Mouse (Mus musculus): ENCODE data around the gene Ramp1. TPM values are rescaled to one million over a fixed set of nuclear protein-coding genes. Genes with fewer than 3 reads are reported as not detected.

The Ramp1 gene
- total RNA-seq (2021): 10 to 100 TPM in 1 of 2 experiments, 1 to 10 TPM in 1; 7.7 to 10.1 TPM

- DNase-seq (ENCODE audit: low spot score): no peak
- intact Hi-C loops (cut with DNase I): loop anchor here (1.0 to 2.0 kb wide), 2 partner anchors 29 to 59 kb away; no protein-coding TSS in a partner anchor
Observed at GRCm38 (mm10) chr1:91179533-91180173, at the start of gene Ramp1. Ramp1 (plus strand) TSS chr1:91179822.

GRCm38 (mm10) chr1:91137036-91137435 is 42.6 kb upstream of the Ramp1 start:
- intact Hi-C loops (cut with DNase I): no loop called here
- no peak for DNase-seq (ENCODE audit: low spot score)

- intact Hi-C loops (cut with DNase I): no loop called here
- DNase-seq (ENCODE audit: low spot score): no peak
Observed at GRCm38 (mm10) chr1:91144813-91145212, 34.8 kb upstream of the Ramp1 start, which contains the start of gene Rbm44. Rbm44 (plus strand) TSS chr1:91145089.

DNA sequence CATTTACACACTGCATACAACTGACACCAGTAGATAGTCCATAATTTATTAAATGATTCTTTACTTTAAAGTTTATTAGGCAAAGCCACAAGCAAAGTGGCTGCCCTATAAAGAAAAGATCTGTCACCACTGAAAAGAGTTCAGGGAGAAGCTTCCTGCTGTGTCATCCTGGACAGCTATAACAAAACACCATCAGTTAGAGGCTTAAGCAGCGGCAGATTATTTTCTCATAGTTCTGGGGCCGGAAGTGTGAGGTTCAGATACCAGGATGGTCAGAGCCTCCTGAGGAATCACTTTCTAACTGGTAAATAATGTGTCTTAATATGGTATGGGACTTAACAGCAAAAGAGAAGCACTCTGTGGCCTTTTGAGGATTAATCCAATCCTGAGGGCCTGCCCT is 28.1 kb upstream of the Ramp1 start:
- intact Hi-C loops (cut with DNase I): no loop called here

DNA sequence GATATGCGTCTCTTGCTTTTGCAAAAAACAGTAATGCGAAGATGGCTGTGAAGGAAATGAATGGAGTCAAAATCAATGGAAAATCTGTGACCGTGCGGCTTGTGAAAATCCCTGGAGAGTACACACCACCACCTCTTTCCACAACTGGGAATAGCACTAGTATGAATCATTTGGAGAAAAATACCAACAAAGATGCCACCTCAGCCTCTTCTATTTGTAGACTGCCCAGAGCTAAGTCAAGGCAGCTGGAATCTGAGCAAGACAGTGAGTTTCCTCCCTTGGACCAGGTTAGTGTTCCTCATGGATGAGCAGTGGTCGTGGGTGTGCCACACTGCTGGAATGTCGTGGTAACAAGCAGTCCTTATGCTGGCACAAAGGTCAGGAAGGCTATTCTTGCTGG is 12.8 kb upstream of the Ramp1 start:
- intact Hi-C loops (cut with DNase I): no loop called here
- no peak for DNase-seq (ENCODE audit: low spot score)

More for the DNA sequence above, 28.1 kb upstream of the Ramp1 start:
- DNase-seq (ENCODE audit: low spot score): no peak

- DNase-seq (ENCODE audit: low spot score): no peak
- intact Hi-C loops (cut with DNase I): no loop called here
Observed at GRCm38 (mm10) chr1:91169157-91169556, 10.5 kb upstream of the Ramp1 start.

DNA sequence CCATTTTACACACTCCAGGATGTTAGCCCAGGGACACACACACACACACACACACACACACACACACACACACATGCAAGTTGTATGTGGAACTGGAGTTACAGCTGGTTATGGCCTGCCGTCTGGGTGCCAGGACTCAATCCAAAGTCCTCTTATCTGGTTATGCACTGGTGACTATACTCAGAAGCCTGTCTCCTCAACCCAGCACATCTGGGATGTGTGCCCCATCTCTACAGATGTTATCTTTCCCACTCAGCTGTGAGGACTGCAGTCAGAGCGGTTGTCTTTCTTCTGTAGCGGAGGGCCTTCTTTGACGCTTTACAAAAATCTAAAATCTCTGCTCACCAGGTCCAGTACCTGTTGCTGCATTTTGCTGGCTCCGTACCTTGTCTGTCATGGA is 4.8 kb upstream of the Ramp1 start:
- DNase-seq (ENCODE audit: low spot score): no peak
- intact Hi-C loops (cut with DNase I): no loop called here

DNA sequence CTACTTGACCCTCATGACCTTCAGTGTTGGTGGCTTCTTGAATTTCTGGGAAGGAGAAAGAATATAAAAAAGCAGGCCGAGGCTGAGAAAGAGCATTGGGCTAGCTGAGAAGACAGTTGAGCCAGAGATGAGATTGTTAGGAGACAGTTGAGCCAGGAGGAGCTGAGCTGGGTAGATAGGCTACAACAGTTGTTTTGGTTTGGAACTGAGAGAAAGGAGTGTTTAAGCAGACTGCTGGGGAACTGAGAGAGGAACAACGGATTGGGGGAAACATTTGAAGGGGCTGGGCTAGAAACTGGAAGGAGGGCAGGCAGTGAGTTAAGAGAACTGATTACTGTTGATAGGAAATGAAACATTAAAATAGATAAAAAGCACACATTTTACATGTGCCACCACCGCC is 3.6 kb upstream of the Ramp1 start:
- intact Hi-C loops (cut with DNase I): no loop called here
- no peak for DNase-seq (ENCODE audit: low spot score)

GRCm38 (mm10) chr1:91176871-91177270 is 2.8 kb upstream of the Ramp1 start:
- no peak for DNase-seq (ENCODE audit: low spot score)
- intact Hi-C loops (cut with DNase I): no loop called here

DNA sequence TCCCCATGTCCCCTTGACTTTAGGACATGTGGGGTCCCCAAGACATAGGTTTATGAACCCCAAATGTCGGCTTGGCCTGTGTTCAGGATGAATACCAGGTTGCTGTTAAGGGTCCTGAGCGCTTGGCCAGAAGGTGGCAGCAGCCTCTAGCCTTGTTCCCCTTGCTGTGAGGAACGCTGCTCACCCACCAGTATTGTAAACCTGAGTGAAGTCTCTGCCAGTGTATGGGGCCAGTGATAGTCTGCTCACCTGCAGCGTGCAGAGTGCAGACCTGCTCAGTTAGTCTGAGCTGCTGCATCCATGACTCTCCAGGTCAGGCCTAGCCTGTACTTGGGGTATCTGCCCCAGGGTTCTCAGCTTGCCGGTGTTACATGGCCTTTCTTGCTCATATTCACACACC is 536 bp upstream of the Ramp1 start:
- intact Hi-C loops (cut with DNase I): loop anchor here (1.0 kb wide), 1 partner anchor 59 kb away; no protein-coding TSS in a partner anchor
- DNase-seq (ENCODE audit: low spot score): peak; percentile 33

- no peak for DNase-seq (ENCODE audit: low spot score)
- intact Hi-C loops (cut with DNase I): loop anchor here (2.0 kb wide), 1 partner anchor 29 kb away; no protein-coding TSS in a partner anchor
Observed at GRCm38 (mm10) chr1:91180174-91180565, 548 bp downstream of the Ramp1 start.

- DNase-seq (ENCODE audit: low spot score): no peak
- intact Hi-C loops (cut with DNase I): loop anchor here (2.0 kb wide), 1 partner anchor 28 kb away; no protein-coding TSS in a partner anchor
Observed at GRCm38 (mm10) chr1:91180723-91181122, 1.1 kb downstream of the Ramp1 start.

DNA sequence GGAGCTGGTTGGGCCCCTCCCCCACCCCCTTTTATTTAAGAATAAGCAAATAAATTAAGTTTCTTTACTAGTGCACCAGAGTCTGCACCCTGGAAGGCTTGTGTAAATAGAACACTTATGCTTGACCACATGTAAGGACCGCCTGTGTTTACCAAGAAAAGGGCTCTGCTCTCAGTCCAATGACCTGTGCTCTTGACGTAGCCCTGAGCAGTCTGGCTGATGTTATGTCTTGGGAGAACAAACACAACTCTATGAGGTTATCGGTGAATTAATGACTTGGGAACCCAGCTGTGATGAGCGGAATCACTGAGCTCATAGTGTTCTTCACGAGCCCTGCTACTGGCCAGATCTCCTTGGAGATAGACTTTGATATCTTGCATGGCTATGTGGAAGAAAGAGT is 1.6 kb downstream of the Ramp1 start:
- intact Hi-C loops (cut with DNase I): loop anchor here (2.0 kb wide), 1 partner anchor 28 kb away; no protein-coding TSS in a partner anchor
- DNase-seq (ENCODE audit: low spot score): no peak

DNA sequence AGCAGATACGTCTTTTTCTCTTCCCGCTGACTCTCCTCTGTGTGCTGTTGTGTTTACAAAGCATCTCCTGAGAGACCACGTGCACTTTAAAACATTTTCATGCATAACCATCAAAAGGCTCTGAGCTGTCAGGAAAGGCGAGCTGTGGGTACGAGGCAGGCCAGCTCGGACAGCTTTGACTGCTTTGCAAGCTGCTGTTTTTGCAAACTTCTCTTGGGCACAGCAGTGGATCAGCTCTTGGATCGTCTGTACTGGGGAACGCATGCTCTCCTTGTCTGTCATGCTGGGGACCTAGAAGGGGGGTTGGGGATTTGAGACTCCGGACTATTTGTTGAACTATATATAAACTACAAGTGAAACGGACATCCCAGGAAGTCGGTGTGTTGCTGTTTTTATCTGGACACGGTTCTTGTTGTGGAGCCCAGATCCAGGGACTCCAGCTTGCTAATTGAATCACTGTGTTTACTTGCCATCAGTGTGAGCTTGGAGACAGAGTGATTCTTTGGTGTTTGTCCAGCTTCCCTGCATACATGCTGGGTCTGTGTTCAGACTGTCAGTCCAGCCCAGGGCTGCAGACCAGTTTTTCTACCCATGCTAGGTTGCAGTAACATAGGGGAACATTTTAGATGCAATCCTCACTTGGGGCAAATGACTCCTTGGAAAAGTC is 2.3 kb downstream of the Ramp1 start:
- intact Hi-C loops (cut with DNase I): loop anchor here (2.0 kb wide), 1 partner anchor 27 kb away; no protein-coding TSS in a partner anchor
- DNase-seq (ENCODE audit: low spot score): no peak

DNA sequence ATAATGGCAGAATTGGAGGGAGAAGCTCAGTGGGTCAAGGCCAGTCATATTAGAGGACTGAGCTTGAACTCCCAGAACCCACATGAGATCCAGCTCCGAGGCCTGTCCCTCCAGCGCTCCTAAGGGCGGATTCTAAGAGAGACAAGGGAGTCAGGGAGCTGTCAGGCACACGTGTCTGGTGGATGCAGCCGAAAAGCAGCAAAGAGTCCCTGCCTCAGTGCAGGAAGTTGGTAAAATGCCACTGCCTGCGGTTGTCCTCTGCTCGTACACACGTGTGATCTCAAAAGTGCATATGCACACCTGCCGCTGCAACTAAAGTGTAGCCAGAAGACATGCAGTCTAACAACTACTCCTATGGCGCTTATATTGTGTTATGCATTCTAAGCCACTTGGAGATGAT is 3.7 kb downstream of the Ramp1 start:
- no peak for DNase-seq (ENCODE audit: low spot score)
- intact Hi-C loops (cut with DNase I): no loop called here

DNA sequence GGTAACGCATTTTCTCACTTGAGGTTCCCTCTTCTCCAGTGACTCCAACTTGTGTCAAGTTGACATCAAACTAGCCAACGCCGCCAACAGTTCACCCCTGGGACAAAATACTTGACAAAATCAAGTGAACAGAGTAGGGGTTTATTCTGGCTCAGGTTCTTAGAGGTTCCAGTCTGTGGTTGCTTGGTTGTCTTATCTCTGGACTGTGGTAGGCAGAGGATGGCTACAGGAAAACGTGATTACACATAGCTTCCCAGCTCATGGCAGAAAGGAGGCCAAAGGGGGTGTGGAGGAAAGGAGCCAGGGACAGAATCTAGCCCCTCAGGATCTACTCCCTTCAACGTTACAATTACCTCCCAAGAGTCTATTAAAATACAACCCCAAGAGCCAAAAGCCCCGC is 7.1 kb downstream of the Ramp1 start:
- no peak for DNase-seq (ENCODE audit: low spot score)
- intact Hi-C loops (cut with DNase I): no loop called here

- intact Hi-C loops (cut with DNase I): no loop called here
- DNase-seq (ENCODE audit: low spot score): no peak
Observed at GRCm38 (mm10) chr1:91187315-91187714, 7.7 kb downstream of the Ramp1 start.

- DNase-seq (ENCODE audit: low spot score): no peak
- intact Hi-C loops (cut with DNase I): no loop called here
Observed at GRCm38 (mm10) chr1:91187786-91188640, 8.4 kb downstream of the Ramp1 start.

- no peak for DNase-seq (ENCODE audit: low spot score)
- intact Hi-C loops (cut with DNase I): no loop called here
Observed at GRCm38 (mm10) chr1:91188851-91189460, 9.3 kb downstream of the Ramp1 start.

DNA sequence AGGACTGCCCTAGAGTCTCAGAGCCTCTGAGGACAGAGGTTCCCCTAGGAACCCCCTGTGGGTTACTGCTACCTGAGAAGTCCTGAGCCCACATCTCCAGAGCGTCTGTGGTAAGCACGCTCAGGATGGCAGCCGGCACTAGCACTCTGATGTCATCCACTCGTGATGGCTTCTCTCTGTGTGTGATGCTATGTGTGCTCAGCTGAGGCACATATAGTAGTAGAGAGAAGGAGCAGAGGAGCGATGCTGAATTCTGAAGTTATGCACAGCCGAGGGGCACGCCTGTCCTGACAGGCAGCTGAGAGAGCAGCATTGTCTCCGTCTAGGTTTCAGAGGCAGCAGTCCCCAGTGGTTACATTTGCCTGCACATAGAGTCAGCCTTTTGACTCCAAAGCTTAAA is 12.6 kb downstream of the Ramp1 start:
- intact Hi-C loops (cut with DNase I): no loop called here

More for the DNA sequence above, 12.6 kb downstream of the Ramp1 start:
- DNase-seq (ENCODE audit: low spot score): no peak
